Mouse (Mus musculus) cerebellum, adult (tissue): ENCODE results near the gene Slc17a9.
A peak's percentile ranks its signal among the peaks of the same experiment; 100 is the strongest.

Source experiments
- ATAC-seq: cut with Nextera tagmentation; 2 replicates; pipeline ENCODE4 v1.9.2; 2017; ENCODE audit warnings: mild to moderate bottlenecking, moderate library complexity, mixed read lengths; ENCODE audit not compliant: insufficient number of reproducible peaks, low FRiP score, low TSS enrichment

Gene Slc17a9

GRCm38 (mm10) chr2:180746569-180747192 is 21.6 kb downstream of the Slc17a9 start:
- no peak for ATAC-seq

GRCm38 (mm10) chr2:180748904-180749303 is 23.8 kb downstream of the Slc17a9 start:
- ATAC-seq, result no peak

GRCm38 (mm10) chr2:180754976-180755688 is 30.1 kb downstream of the Slc17a9 start:
- ATAC-seq, result no peak

GRCm38 (mm10) chr2:180755896-180756295 is 30.8 kb downstream of the Slc17a9 start:
- no peak for ATAC-seq

GRCm38 (mm10) chr2:180756786-180757185 is 31.7 kb downstream of the Slc17a9 start:
- ATAC-seq, result no peak

- ATAC-seq, result no peak
Observed at GRCm38 (mm10) chr2:180758513-180759263, 33.6 kb downstream of the Slc17a9 start.

- no peak for ATAC-seq
Observed at GRCm38 (mm10) chr2:180764986-180765385, 39.9 kb downstream of the Slc17a9 start.

GRCm38 (mm10) chr2:180765713-180766112 is 40.6 kb downstream of the Slc17a9 start:
- no peak for ATAC-seq

- ATAC-seq, result no peak
Observed at GRCm38 (mm10) chr2:180775223-180775622, 50.2 kb downstream of the Slc17a9 start.

- no peak for ATAC-seq
Observed at GRCm38 (mm10) chr2:180775641-180776040, 50.6 kb downstream of the Slc17a9 start.

GRCm38 (mm10) chr2:180776793-180777192 is 51.7 kb downstream of the Slc17a9 start, which contains the start of gene Bhlhe23:
Gene Bhlhe23, minus strand, starts transcription at chr2:180776900.
- no peak for ATAC-seq

GRCm38 (mm10) chr2:180779226-180780104 is 54.4 kb downstream of the Slc17a9 start:
- ATAC-seq, result no peak; the same call in 1 of the 2 replicates

- ATAC-seq, result no peak
Observed at GRCm38 (mm10) chr2:180780282-180780681, 55.2 kb downstream of the Slc17a9 start.

GRCm38 (mm10) chr2:180786732-180787131 is 61.7 kb downstream of the Slc17a9 start:
- no peak for ATAC-seq

GRCm38 (mm10) chr2:180787566-180788232 is 62.6 kb downstream of the Slc17a9 start:
- no peak for ATAC-seq

GRCm38 (mm10) chr2:180788386-180788785 is 63.3 kb downstream of the Slc17a9 start:
- ATAC-seq, result no peak

- ATAC-seq, result peak; percentile 57; the same call in 1 of the 2 replicates
Observed at GRCm38 (mm10) chr2:180788843-180789242, 63.8 kb downstream of the Slc17a9 start.

- ATAC-seq, result no peak
Observed at GRCm38 (mm10) chr2:180791674-180792073, 66.6 kb downstream of the Slc17a9 start.
